Mouse (Mus musculus): Measurements from ENCODE around the gene Gsap. TPM values are rescaled to one million over a fixed set of nuclear protein-coding genes. Genes with fewer than 3 reads are reported as not detected.

The Gsap gene
- total RNA-seq, 2 experiments from 2014 or later, result 0.94 to 1.1 TPM

DNA sequence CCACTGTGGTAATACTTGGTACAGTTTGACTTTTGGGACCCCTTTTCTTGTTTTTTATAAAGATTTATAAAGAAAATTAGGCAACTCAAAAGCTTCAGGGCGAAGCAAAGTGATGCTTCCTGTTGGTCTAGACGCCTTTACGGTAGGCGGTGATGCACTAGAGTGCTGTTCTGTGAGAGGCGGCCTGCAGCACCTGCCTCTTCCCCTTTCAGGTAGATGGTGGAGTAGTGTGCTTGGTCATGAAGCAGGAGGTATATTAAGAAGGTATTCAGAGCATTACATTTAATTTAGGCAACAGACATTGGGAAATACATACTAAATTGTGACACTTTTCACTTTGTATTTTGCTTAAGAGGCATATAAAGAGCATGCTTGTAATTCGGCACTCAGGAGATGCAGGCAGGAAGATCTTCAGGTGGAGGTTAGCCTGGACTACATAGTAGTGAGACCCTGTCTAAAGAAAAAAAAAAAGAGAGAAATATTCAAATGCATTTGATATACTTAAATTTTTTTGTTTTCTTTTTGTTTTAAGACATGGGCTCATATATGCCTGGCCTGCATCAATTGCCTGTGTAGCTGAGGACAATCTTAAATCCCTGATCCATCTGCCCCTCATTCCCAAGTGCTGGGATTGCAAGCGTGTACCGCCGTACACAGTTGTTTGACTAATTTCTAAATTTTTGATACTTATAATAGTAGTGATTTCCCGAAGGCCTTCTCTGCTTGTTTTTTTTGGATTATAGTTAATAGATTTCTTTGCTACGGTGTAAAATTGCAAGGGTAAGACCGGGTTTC is 68.9 kb downstream of the Gsap start:
- no peak overlapping the region for H3K27ac ChIP-seq
- no peak for TF ChIP-seq CTCF (IDR thresholded peaks at IDR 0.05)
- no peak for DNase-seq
- intact Hi-C loops (cut with DNase I), result no loop called here
- H3K4me3 ChIP-seq, result no peak overlapping the region

DNA sequence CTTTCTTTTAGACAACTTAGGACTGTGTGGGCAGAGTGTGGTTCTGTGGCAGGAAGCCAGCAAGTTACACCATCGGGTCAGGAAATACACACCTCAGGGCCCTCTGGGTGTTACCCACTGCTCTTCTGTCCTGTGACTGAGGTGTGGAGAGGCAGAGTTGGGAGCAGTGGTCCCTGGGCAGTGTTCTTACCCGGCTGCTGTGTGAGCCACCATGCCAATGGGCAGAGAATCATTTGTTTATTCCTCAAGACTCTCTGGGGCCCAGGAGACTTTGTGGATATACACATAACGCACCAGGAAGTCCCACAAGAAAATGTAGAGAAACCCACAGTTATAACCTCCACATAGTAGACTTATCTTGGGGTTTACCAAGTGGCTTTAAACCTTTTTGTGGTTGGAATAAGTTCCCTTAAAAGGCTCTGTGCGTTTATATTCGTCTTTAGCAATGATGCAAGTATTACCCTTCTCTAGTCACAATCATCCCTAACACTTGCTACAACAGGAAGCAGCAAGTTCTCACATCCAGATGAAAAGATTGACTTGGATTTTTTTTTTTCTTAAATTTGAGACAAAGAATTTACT is 69.6 kb downstream of the Gsap start:
- no peak overlapping the region for H3K4me3 ChIP-seq
- no peak for TF ChIP-seq CTCF (IDR thresholded peaks at IDR 0.05)
- no peak overlapping the region for H3K27ac ChIP-seq
- DNase-seq, result no peak
- intact Hi-C loops (cut with DNase I), result no loop called here

DNA sequence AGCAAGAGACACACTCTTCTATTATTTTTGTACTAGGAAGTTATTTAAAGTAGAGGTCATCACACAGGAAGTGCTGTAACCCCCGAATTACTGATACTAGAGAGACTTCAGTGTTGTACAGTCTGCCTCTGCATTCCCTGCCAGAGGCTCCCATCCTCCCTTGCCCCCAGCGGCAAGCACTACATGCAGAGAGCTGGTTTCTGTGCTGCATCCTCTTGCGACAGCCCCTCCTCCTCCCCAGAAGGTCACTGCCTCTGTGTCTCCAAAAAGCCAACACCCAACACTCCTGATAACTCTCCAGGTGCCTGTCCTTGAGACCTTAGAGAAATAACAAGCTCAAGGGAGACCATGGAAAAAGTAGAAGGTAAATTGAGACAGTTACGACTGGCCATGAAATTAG is 71.1 kb downstream of the Gsap start:
- intact Hi-C loops (cut with DNase I), result no loop called here

DNA sequence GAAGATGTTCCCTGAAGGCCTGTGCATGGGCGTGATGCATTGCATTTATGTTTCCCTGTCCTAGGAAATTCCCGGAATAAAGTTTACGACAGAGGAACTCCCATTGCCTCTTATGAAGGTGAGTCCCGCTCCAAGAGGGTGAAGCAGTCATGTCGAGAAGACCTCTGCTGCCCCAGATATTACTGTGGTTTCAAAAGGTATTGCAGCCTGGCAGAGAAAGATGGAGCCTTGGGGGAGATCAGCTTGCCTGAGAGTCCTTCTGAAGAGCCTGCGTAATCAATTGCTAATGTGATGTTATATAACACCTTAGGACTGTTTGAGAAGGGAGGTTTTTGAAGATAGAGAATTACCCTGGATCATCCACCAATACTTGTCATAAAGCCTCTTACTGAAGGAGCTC is 71.8 kb downstream of the Gsap start:
- H3K4me3 ChIP-seq, result no peak overlapping the region
- peak; percentile 47 for TF ChIP-seq CTCF (IDR thresholded peaks at IDR 0.05)
- DNase-seq, result no peak
- no peak overlapping the region for H3K27ac ChIP-seq
- intact Hi-C loops (cut with DNase I), result no loop called here

More for the DNA sequence above, 71.1 kb downstream of the Gsap start:
- H3K27ac ChIP-seq, result no peak overlapping the region
- no peak overlapping the region for H3K4me3 ChIP-seq
- no peak for TF ChIP-seq CTCF (IDR thresholded peaks at IDR 0.05)
- DNase-seq, result no peak

DNA sequence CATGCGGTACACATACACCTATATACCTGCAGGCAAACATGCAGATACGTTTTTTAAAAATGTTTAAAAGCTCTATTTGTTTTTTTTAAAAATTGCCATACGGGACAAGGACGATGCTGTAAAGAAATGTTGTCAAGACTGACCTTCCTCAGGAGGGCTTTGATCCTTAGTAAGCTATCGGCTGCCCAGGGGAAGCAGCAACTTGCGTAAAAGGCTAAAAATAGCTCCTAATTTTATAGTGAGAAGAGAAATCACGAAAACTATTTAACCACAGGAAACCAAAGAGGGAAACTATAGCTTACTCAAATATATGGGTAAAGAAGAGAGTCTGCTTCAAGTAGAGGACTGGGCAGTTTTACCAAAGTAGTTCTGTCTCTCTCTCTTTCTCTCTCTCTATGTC is 74.7 kb downstream of the Gsap start:
- intact Hi-C loops (cut with DNase I), result loop anchor here (5.0 kb wide), 1 partner anchor 382 kb away; no protein-coding TSS in a partner anchor
- no peak for TF ChIP-seq CTCF (IDR thresholded peaks at IDR 0.05)
- no peak for DNase-seq
- Histone ChIP-seq H3K4me3 (no peak overlapping the region), H3K27ac (no peak overlapping the region)

DNA sequence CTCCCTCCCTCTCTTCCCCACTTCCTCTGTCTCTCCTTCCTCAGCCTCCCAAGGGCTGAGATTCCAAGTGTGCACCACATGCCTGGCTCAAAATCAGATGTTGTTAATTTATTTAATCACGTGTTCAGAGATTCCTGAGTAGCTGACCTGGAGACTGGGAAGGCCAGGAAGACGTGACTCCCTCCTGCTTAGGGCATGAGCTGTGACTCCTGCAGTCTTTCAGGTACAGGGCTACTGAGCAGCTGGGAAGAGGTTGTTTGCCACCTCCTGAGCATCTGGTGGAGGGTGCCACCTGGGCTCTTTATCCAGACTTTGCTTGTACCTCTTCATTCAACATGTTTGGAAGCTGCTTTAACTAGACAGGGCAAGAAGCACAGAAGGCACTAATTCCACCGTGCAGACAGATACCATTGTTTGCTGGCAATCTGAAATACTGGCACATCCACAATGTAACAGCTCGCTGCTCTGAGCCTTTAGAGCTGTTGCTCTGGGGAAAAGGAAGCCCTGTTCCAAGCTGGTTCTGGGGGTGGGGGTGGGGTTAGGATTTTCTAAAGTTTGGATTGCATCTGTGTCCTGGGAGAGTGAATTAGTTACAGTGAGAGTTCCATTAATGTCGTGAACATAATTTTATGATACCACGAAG is 75.3 kb downstream of the Gsap start:
- H3K27ac ChIP-seq, result no peak overlapping the region
- intact Hi-C loops (cut with DNase I), result loop anchor here (5.0 kb wide), 1 partner anchor 381 kb away; no protein-coding TSS in a partner anchor
- TF ChIP-seq CTCF (IDR thresholded peaks at IDR 0.05), result no peak
- no peak for DNase-seq
- no peak overlapping the region for H3K4me3 ChIP-seq

DNA sequence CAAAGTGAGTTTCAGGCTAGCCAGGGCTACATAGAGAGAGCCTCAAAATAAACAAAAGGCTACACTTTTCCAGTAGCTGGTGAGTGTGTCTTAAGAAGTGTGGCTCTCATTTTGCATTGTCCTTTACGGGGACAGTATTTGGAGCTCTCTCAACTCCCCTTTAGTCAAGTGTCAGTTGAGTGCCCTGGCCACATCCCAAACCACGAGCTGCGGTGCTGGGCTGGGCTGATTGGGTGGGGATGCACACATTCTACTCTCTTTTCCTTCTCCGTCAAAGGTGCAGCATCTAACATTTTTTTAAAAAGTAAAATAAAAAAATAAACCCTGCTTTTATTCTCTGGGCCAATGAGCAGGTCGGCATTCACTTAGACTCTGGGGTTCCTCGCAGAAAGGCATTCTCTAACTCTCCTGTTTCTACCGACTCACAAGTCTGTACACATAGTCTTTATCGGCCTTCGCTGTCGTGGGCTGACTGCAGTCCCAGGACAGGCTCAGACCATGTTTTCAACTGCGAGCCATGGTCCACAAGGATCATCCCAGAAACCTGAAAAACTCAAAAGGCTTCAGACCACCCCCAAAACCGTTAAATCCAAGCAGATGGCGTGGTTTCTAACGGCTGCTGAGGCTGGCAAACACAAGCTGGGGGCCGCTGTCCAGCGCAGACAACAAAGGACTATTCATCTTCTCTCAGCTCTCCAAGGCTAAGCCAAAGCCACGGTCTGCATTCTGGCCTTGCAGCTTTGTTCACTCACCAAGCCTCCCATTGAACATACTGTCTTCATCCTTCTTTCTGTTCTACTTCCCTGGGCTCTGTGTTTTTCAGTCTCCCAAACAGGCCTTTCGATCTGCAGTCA is 77.4 kb downstream of the Gsap start:
- intact Hi-C loops (cut with DNase I), result loop anchor here (2.0 to 5.0 kb wide), 2 partner anchors 323 to 379 kb away; no protein-coding TSS in a partner anchor
- Histone ChIP-seq H3K27ac (no peak overlapping the region), H3K4me3 (no peak overlapping the region)
- no peak for DNase-seq
- TF ChIP-seq CTCF (IDR thresholded peaks at IDR 0.05), result no peak

DNA sequence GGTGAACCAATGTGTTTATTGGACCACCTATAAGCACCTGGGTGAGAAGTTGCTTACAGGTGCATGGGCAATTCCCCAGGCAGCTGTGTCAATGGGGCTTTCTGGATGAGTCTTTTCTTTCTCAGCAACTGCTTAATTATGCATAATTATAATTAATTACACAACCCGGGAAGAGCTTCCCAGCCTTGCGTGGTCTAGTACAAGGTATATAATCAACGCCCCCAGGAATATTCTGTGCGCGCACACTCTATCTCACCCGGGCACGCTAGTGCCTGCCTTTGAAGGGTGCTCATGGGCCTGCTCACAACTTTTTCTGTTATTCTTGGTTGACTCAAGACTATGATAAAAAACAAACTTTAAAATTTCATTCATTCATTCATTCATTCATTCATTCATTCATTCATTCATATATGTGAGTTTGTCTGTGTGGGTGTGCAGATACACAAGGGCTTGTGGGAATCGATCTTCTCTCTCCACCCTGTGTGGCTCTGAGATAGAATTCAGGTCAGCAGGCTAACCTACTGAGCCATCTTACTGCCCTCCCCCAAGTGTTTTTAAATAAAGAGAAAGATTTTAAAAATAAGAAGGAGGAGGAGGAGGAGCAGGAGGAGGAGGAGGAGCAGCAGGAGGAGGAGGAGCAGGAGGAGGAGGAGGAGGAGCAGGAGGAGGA is 78.4 kb downstream of the Gsap start:
- intact Hi-C loops (cut with DNase I), result loop anchor here (1.0 to 5.0 kb wide), 3 partner anchors 156 to 378 kb away; no protein-coding TSS in a partner anchor
- Histone ChIP-seq H3K4me3 (no peak overlapping the region), H3K27ac (no peak overlapping the region)
- DNase-seq, result no peak
- no peak for TF ChIP-seq CTCF (IDR thresholded peaks at IDR 0.05)

DNA sequence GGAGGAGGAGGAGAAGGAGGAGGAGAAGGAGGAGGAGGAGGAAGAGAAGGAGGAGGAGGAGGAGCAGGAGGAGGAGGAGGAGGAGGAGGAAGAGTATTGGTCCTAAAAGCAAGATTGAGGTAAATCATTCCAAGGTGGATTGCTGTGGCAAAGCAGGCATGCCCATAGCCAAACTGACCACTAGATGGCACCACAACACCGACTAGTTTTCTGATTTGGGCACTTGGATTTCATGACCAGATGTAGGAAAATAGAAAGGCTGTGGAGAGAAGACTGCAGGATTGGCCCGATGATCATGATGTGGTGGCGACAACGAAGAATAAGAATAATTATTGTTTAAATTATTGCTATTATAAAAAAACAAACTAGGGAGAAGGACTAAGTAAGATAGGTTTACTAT is 79.0 kb downstream of the Gsap start:
- Histone ChIP-seq H3K4me3 (no peak overlapping the region), H3K27ac (no peak overlapping the region)
- DNase-seq, result peak; percentile 83
- peak; percentile 90 for TF ChIP-seq CTCF (IDR thresholded peaks at IDR 0.05)
- intact Hi-C loops (cut with DNase I), result loop anchor here (1.0 to 2.0 kb wide), 2 partner anchors 155 to 322 kb away; no protein-coding TSS in a partner anchor

DNA sequence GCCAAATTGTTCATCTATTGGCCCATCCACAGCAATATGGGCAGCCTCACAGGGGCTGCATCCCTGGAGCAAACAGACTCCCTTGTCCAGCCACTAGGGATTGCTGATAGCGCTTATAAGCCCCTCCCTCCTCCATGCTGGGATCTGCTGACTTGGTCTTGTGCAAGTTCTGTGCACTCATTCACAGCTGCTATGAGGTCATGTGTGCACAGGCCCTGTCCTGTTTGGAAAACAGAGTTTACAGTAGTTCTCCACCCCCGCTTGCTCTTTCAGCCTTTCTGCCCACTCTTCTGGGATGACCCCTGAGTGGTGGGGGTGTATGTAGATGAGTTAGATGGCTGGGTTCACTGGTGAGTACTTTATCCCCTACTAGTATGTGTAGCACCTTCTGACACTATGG is 81.0 kb downstream of the Gsap start:
- intact Hi-C loops (cut with DNase I), result no loop called here
- Histone ChIP-seq H3K4me3 (no peak overlapping the region), H3K27ac (no peak overlapping the region)
- TF ChIP-seq CTCF (IDR thresholded peaks at IDR 0.05), result no peak
- no peak for DNase-seq

DNA sequence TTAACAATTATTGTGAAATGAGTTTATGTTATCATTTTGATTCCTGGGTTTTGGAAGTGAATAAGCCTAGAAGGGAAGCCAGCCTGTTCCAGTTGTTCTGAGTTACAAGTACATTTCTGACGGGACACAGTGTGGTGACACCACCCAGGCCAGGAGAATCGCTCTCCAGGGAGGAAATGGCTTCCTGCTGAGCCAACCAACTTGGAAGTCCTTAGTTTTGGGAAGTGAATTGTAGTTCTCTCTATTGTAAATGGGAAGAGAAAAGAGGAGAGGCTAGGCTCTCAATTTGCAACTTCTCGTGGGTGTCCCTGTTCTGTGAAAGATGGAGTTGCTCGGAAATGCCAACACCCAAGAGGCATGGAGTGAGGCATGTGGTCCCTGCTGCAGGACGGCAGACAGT is 83.4 kb downstream of the Gsap start:
- peak overlapping the region; percentile 74 for H3K27ac ChIP-seq

DNA sequence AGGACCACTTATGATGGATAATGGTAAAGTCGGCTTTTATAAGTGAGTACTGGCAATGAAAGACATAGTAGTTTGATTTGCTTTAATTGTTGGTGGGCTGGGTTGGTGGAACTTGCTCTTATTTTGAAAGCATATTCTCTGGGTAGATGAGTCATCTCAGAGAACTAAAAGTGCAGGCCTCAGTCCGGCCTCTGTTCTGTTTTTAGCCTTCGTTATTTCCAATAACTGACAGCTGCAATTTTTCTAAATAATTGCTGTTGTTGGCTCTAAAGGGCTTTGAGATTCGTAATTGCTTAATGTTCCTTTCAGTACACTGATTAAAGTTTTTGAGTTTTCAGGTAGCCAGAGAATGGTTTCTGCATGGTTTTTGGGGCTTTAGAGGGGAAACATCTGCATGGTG is 84.7 kb downstream of the Gsap start:
- intact Hi-C loops (cut with DNase I), result no loop called here
- TF ChIP-seq CTCF (IDR thresholded peaks at IDR 0.05), result no peak
- H3K4me3 ChIP-seq, result no peak overlapping the region
- DNase-seq, result no peak
- peak overlapping the region; percentile 74 for H3K27ac ChIP-seq

More for the DNA sequence above, 83.4 kb downstream of the Gsap start:
- H3K4me3 ChIP-seq, result no peak overlapping the region
- peak; percentile 55 for DNase-seq
- intact Hi-C loops (cut with DNase I), result no loop called here
- no peak for TF ChIP-seq CTCF (IDR thresholded peaks at IDR 0.05)

Data from gastrocnemius, adult 2 months (tissue).